Mouse (Mus musculus): ENCODE data around the gene Car11. TPM values are rescaled to one million over a fixed set of nuclear protein-coding genes. Genes with fewer than 3 reads are reported as not detected.

Gene Car11
- total RNA-seq, 2 experiments from 2014 or later: 184 to 211 TPM

GRCm38 (mm10) chr7:45746518-45746917, 46.9 kb downstream of the Car11 start:
- TF ChIP-seq CTCF (conservative IDR thresholded peaks at IDR 0.05): peak; percentile 69
- no peak for DNase-seq (ENCODE audit: low spot score in 2 of 2)
- Histone ChIP-seq H3K27ac (no peak overlapping the region), H3K4me3 (no peak overlapping the region)

- Histone ChIP-seq H3K4me3 (no peak overlapping the region), H3K27ac (no peak overlapping the region)
- no peak for DNase-seq (ENCODE audit: low spot score in 2 of 2)
- no peak for TF ChIP-seq CTCF (conservative IDR thresholded peaks at IDR 0.05)
Observed at GRCm38 (mm10) chr7:45747450-45747849, 47.8 kb downstream of the Car11 start.

- no peak overlapping the region for H3K4me3 ChIP-seq
- H3K27ac ChIP-seq: no peak overlapping the region
- no peak for TF ChIP-seq CTCF (conservative IDR thresholded peaks at IDR 0.05)
- DNase-seq (ENCODE audit: low spot score in 2 of 2): no peak
Observed at GRCm38 (mm10) chr7:45748110-45748509, 48.5 kb downstream of the Car11 start.

- Histone ChIP-seq H3K27ac (no peak overlapping the region), H3K4me3 (no peak overlapping the region)
- TF ChIP-seq CTCF (conservative IDR thresholded peaks at IDR 0.05): no peak
- no peak for DNase-seq (ENCODE audit: low spot score in 2 of 2)
Observed at GRCm38 (mm10) chr7:45749401-45749800, 49.8 kb downstream of the Car11 start.

GRCm38 (mm10) chr7:45750162-45750561, 50.5 kb downstream of the Car11 start:
- TF ChIP-seq CTCF (conservative IDR thresholded peaks at IDR 0.05): no peak
- DNase-seq (ENCODE audit: low spot score in 2 of 2): no peak

More at GRCm38 (mm10) chr7:45750162-45750561, 50.5 kb downstream of the Car11 start:
- no peak overlapping the region for H3K27ac ChIP-seq
- H3K4me3 ChIP-seq: no peak overlapping the region

Other genes starting within 250 kb of the Car11 start
- gene Ftl1, start 240.0 kb upstream of the Car11 start, total RNA-seq (2021): 100 to 1,000 TPM; 186 to 204 TPM
- 10 to 100 TPM; 73.2 to 77.6 TPM for gene Bax, start 232.9 kb upstream of the Car11 start, total RNA-seq (2021)
- gene Tulp2, start 218.0 kb upstream of the Car11 start, total RNA-seq (2021): not detected
- 1 to 10 TPM; 2.1 to 3.1 TPM for gene Gm45808, start 213.0 kb upstream of the Car11 start, total RNA-seq (2021)
- gene Dhdh, start 211.0 kb upstream of the Car11 start, total RNA-seq (2021): 1 to 10 TPM; 4.3 to 4.4 TPM
- gene Nucb1, start 189.4 kb upstream of the Car11 start, total RNA-seq (2021): 10 to 100 TPM; 97.6 to 98.2 TPM
- gene Ppp1r15a, start 173.6 kb upstream of the Car11 start, total RNA-seq (2021): 10 to 100 TPM; 19.0 to 25.8 TPM
- under 1 TPM; 0.52 to 0.79 TPM for gene Plekha4, start 173.5 kb upstream of the Car11 start, total RNA-seq (2021)
- not detected for gene Hsd17b14, start 144.9 kb upstream of the Car11 start, total RNA-seq (2021)
- 10 to 100 TPM; 20.6 to 28.2 TPM for gene Bcat2, start 129.7 kb upstream of the Car11 start, total RNA-seq (2021)
- gene Fgf21, start 84.4 kb upstream of the Car11 start, total RNA-seq (2021): not detected
- not detected for gene Fut1, start 82.6 kb upstream of the Car11 start, total RNA-seq (2021)
- not detected for gene Izumo1, start 78.0 kb upstream of the Car11 start, total RNA-seq (2021)
- gene Rasip1, start 72.4 kb upstream of the Car11 start, total RNA-seq (2021): 1 to 10 TPM; 6.1 to 7.4 TPM
- gene Mamstr, start 59.9 kb upstream of the Car11 start, total RNA-seq (2021): 1 to 10 TPM; 1.2 to 4.8 TPM
- gene Fut2, start 33.4 kb upstream of the Car11 start, total RNA-seq (2021): under 1 TPM; 0.13 to 0.25 TPM
- 1 to 10 TPM; 6.3 to 9.3 TPM for gene Ntn5, start 15.8 kb upstream of the Car11 start, total RNA-seq (2021)
- gene Sec1, start 5.4 kb upstream of the Car11 start, total RNA-seq (2021): 1 to 10 TPM; 2.2 to 2.3 TPM
- 10 to 100 TPM; 69.2 to 72.8 TPM for gene Dbp, start 5.2 kb downstream of the Car11 start, total RNA-seq (2021)
- 100 to 1,000 TPM; 342 to 353 TPM for gene Rpl18, start 15.6 kb downstream of the Car11 start, total RNA-seq (2021)
- 10 to 100 TPM; 32.3 to 35.8 TPM for gene Sphk2, start 18.2 kb downstream of the Car11 start, total RNA-seq (2021)
- under 1 TPM; 0.27 to 0.33 TPM for gene Fam83e, start 21.4 kb downstream of the Car11 start, total RNA-seq (2021)
- not detected for gene Spaca4, start 26.0 kb downstream of the Car11 start, total RNA-seq (2021)
- 100 to 1,000 TPM; 302 to 329 TPM for gene Lmtk3, start 83.9 kb downstream of the Car11 start, total RNA-seq (2021)
- gene Sult2b1, start 84.8 kb downstream of the Car11 start, total RNA-seq (2021): 1 to 10 TPM; 7.1 to 9.7 TPM
- gene Cyth2, start 114.7 kb downstream of the Car11 start, total RNA-seq (2021): 100 to 1,000 TPM; 144 to 149 TPM
- gene Kcnj14, start 124.9 kb downstream of the Car11 start, total RNA-seq (2021): 1 to 10 TPM; 1.6 to 1.9 TPM
- 10 to 100 TPM; 20.5 to 22.7 TPM for gene Grwd1, start 131.1 kb downstream of the Car11 start, total RNA-seq (2021)
- gene Kdelr1, start 172.9 kb downstream of the Car11 start, total RNA-seq (2021): 10 to 100 TPM; 78.4 to 81.4 TPM
- 10 to 100 TPM in 1 of 2 experiments, 1 to 10 TPM in 1; 10.0 to 11.6 TPM for gene Grin2d, start 178.5 kb downstream of the Car11 start, total RNA-seq (2021)
- not detected for gene Syngr4, start 196.9 kb downstream of the Car11 start, total RNA-seq (2021)
- 10 to 100 TPM; 22.1 to 22.8 TPM for gene Tmem143, start 197.1 kb downstream of the Car11 start, total RNA-seq (2021)
- gene Emp3, start 221.6 kb downstream of the Car11 start, total RNA-seq (2021): 1 to 10 TPM; 1.5 to 2.3 TPM
- gene Ccdc114, start 224.2 kb downstream of the Car11 start, total RNA-seq (2021): 1 to 10 TPM; 3.5 to 3.8 TPM